Mouse (Mus musculus) gastrocnemius, postnatal 25 days (tissue): ENCODE results near the gene Adgrv1. TPM values are rescaled to one million over a fixed set of nuclear protein-coding genes. Genes with fewer than 3 reads are reported as not detected.
"Not testable (repeated sequence)": the region's sequence is repeated elsewhere in the genome, so short reads cannot be mapped to it uniquely, and the experiment has no call there.

Experiments
- DNase-seq: peaks from one replicate; pipeline ENCODE4 v3.0.0; 2022
- total RNA-seq, 2 experiments: library from RNA; stranded (reverse); gene quantifications; 1 replicate in 1 of 2; 2 replicates in 1 of 2; pipeline ENCODE4 v1.2.3; 2021

Gene Adgrv1
- total RNA-seq, 2 experiments from 2014 or later, result 0.19 TPM; not detected in 1

DNA sequence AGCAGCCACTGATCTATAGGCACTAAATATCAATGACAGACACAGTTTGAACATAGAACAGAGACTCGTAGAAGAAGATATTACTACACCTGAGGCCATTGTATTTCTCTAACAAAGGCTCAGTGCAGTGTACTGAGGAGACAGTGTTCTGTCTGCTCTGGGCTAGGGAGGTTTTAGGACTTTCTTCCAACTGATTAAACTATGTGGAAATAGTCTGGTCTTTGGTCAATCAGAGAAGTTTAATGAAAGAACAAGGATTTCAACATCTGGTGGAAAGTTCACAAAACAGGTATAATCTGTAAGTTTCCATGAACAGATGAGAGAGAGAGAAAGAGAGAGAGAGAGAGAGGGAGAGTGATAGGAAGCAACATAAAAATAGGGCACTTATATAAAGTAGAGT lies 297.7 kb downstream of the Adgrv1 start:
- DNase-seq, result no peak

DNA sequence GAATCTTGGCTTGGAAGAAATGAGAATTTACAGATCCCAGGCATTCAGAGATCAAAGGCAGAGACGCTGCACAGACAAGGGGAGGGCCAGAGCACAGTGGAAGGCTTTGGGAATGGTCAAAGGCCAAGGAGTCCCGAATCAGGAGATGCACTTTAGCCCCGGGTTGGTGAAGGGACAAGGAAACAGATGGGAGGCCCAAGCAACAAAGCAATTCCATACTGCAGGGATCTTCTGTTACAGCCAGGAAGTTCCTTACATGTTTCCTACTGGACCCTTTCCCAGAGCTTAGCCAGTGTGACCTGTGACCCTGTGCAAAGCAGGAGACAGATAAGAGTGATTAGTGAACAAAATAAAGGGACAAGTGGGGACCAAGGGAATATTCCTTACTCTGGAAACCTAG lies 300.9 kb downstream of the Adgrv1 start:
- DNase-seq, result no peak

DNA sequence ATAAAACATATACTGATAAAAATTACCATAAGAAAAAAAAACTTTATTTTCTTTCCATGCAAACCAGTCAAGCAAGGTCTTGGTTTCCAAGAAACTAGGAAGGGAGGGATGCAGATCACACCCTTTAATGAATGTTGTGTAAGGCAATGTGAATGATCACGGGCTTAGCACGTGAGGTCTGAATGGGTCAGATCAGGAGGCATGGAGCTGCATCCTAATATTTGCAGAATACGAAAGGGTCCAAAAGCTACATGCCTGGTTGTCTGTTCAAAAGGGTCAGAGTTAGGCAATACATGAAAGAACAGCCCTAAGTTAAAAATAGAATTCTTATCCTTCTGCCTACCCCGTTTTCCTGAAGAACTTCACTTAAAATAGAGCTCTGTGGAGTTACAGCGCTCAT lies 303.2 kb downstream of the Adgrv1 start:
- no peak for DNase-seq

DNA sequence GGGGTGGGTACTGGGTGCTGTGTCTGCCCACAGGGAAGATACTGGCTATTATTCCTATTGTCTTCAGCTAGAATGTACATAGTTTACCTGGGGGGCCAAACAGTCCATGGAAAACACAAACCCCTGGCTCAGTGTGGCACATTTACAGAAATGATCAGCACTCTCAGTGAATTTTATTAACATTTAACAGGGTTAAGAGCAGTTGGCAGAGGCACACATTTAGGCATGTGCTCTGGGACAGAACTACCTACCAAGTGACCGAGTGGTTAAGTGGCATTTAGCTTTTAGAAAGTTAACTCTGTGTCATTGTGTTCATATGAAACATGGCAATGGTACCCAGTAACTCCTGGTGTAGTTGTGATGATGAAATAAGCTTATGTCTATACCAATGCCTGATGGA lies 304.8 kb downstream of the Adgrv1 start:
- no peak for DNase-seq

DNA sequence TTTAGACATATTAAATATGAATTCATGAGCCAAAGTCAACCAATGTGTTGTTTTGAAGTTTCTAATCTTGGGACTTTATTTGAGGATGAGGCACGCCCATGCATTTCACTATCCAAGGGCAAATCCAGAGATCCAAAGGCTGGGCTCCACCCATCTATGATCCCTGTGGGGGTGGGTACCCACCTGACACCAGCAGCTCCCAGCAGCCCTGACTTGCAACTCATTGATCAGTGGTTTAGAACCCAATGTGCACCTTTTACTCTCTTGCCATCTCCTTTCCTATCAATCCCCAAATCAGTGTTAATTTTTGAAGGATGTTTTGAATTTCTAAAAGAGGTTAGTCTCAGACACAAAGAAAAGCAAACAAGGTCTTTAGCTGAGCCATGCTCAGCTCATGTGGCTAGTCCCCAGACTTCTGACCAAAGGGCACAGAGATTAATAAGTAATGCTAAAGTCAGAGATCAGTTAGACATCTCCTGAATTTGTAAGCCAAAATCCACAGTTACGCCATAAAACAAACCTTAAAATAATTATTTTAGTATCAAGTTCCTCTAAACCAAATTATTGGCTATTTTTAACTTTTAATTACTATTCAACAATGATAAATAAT lies 307.2 kb downstream of the Adgrv1 start:
- no peak for DNase-seq

DNA sequence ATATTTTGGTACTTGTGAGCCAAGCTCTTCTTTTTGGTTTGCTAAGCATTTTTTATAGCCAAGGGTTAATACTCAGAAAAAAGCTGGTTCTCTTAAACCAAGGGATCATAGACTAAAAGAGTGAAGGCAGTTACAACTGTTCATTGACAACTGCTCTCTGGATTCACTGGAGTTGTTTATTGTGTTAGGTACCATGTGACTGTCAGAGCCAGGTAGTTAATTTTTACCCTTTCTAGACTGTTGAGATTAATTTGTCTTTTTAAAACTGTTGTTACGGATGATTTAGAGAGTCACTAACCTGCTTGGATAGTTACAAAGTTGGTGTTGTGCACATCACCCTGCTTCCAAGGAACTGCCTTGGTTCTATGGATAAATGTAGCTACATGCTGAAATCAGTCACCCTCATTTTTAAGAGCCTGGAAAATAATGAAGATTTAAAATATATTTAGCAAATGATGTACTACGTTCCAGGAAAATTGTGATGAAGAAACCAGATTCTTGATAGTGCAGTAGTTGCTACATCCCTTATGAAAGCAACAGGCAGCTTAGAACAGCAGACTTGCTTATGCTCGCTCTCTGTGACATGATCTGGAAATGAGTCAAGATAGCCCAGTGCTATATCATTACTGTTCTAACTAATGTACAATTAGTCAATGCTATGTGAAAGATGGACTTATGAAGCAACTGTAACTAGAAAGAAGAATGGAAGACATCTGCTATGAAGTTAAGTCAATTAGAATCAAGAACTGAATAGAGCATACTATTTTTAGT lies 309.2 kb downstream of the Adgrv1 start:
- no peak for DNase-seq

DNA sequence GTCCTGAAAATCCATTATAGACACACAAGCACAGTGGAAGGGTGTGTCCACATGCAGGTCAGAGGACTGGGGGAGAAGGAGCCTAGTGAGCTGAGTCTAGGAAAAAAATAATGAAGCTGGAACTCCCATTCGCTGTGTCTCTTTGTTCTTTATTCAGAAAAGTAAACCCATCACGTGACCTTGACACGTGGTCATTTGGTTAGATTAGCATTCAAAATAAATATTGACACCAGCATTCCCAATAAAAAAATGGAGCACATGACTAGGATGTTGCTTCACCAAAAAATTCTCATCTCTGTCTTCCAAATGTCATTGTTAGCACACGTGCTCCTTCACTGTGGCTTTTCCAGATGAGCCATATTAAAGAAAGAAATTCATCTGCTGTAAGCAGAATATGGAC lies 316.4 kb downstream of the Adgrv1 start:
- DNase-seq, result no peak

DNA sequence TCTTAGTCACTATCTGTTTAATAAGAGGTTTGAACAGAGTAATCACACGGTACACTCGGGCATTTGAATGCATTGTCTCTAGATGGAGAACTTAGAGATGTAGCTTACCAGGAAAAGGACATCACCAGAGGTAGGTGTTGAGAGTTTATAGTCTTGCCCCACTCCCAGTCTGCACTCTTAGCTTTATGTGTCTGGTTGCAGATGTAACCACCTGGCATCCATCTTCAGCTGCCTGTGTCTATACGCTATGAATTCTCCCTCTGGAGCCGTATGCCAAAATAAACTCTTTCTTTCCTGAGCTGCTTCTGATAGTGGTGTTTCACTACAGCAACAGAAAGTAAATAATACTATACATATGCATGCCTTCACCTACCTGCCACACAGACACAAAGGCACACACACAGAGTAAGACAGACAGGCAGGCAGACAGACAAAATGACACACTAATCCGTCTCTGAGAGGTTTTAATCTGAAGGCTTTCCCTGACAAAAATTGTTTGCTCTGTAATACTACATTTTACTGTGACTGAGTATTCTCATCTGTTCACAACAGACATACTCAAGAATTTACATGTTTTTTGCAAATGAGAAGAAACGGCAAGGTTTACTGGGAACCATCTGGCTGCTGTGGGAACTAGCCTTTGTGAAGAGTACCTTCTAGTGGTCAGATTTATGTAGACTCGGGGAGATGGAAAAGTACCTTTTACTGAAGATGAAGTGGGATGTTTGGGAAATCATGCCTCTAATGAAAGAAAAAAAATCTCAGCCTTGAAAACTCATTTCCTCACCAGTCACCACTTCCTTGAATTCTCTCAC lies 318.4 kb downstream of the Adgrv1 start:
- DNase-seq, result no peak

DNA sequence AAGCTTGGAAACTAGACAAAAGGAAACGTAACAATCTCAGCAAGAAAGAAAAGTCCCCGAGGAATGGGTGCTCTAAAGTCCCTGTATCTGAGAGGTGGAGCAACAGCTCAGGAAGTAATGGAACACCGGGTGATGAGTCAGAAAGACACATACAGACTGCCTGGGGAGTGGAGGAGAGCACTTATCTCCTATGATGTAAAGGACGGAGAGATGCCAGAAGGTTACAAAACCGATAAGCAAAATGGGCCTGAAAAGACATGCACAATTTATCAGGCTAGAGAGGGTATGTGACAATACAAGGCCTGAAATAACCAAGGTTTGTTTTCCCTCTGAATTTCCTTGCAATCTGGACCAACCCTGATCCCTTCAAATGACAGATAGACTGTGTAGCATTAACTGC lies 320.8 kb downstream of the Adgrv1 start:
- DNase-seq, result no peak

DNA sequence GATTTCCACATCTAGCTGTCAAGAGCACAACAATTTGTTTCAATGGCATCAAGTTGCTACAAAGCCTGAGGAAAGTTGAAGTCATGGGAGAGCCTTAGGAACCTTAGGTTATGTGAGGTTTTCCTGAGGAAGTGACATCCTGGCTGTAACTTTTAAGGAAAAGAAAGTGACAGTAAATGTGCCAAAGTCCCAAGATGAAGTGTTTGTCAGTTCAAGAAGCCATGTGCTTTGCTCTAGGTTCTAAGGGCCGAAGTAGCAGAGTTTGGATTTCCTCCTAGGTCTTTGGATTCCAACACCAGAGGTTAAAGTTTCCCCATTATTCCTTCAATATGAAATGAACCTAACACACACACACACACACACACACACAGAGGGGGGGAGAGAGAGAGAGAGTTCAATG lies 332.1 kb downstream of the Adgrv1 start:
- no peak for DNase-seq

DNA sequence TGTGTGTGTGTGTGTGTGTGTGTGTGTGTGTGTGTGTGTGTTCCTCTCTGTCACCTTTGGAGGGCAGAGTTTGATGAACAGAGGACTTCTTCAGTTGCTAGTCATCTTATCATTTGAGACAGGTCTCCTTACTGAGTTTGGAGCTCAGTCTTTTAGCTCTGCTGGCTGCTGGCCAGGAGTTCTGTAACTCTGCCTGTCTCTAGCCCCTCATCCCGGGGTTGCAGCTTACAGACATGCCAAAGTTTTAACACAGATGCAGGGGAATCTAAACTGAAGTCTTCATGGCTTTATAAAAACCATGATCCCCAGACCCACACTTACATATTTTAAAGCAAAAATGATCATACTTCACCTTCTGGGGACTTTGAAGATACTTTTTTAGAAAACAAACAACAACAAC lies 338.8 kb downstream of the Adgrv1 start:
- DNase-seq, result no peak

DNA sequence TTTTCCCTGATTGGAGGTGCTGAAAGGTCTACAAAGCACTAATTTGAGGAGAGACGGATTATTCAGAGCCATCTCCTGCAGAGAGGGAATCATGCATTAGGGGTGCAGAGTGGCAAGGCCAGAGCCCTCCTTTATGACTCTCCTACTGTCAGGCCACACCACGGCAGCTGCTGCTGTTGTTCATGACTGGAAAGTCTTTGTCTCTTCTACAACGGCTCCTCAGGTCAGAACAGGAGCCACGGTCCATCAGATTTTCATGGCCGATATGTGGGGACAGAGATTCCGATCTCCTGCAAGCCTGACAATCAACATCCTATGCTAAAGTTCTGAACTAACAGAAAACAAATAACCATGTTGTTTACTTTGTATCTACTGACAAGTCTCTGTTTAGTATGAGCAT lies 350.8 kb downstream of the Adgrv1 start:
- no peak for DNase-seq

DNA sequence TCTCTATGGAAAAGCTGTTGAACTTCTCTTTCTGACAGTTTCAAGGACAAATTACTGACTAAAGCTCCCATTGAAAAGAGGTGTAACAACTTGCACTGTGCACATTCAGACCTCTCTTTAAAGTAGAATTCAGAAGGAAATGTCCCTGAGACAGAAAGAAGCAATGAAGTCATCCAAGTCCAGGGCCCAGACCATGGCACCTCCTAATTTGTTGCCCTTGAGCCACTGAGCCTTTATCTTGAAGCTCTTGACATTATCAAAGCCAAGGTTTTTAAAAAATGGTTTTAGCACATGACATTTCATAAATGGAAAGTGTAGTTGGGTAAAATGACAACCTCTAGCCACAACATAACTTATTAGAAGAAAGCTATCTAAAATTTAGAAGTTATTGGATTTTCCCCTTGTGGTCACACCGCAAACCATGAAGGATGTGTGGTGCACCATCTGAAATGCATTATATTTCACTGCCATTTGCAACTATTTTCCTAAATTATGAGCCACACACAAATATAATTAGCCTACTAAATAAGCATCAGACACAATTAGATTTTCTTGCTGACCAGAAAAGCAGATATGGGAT lies 352.2 kb downstream of the Adgrv1 start:
- DNase-seq, result no peak

DNA sequence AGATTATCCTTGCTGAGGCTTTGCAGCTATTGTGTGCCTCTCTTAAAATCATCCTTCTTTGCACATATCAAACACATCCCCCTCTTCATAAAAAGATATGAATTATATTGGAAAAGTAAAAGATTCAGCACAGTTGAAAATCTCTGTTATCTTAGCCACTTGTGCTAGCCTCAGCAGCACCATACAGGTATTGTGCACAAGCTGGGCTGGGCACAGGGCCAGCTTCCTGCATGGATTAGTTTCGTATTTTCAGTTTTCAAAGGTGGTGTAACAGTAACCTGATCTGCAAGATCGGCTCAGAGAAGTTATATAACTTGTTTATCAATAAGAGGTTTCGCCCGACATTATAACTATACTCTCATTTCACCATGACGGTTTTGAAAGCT lies 353.6 kb downstream of the Adgrv1 start:
- DNase-seq, result no peak

DNA sequence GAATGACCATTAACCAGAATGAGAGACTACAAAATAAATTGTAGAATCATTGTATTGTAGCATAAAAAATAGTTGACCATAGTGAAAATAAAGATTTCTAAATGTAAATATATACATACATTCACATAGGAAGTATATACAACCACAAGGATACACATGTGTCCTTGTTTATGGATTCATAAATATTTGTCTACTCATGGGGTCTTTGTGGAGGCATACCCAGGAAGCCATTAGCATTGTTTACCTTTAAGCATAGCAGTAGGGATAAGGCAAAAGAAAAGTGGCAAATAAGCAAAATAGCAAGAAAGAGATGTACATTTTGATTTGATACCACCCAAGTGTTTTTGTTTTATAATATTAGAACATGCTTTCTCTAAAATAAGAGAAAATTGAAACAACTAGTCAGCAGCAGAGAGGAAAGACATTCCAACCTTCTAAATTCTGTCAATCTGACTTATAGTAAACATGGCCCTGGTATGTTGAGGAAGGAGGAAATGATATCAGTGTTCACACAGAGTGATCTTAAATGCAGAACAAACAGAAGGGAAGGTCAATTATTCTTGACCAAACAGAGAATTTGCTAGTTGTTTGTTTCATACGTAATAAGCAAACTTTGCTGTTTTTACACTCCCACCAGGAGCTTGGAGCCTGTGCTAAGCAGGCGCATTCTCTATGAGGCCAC lies 354.1 kb downstream of the Adgrv1 start:
- no peak for DNase-seq

DNA sequence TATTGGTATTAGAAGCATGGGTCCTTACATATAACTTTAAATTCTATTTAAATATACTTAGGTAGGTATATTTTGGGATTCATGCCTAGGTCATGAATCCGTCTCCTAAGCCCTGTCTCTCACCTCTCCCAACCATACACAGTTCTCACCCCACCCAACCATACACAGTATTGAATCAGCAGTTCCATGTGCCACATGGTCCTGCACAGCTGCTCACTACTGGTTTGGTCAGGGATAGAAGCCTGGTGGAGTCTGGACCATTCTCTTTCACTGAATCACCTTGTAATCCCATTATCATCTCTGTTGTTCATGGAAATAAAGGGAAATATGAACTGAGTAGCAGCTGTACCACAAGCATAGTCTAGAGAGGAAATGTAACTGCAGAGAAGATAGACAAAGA lies 359.1 kb downstream of the Adgrv1 start:
- no peak for DNase-seq

DNA sequence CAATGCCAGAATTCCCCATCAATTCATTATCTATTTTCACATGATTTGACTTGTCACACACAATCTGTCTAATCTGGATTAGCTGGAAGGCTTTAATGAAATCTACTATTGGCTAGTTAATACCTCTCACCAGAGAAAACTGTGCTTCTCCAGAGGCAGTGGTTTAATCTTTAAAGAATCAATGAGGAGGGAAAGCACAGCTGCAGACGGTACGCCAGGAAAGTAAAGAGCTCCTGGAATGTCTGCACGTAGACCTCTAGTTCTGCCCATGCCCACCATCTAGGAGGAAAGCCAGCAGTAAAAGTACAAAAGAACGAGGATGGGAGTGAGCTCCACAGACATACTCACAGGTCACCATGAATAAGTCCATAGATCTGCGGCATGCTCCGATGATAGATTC lies 362.6 kb downstream of the Adgrv1 start:
- no peak for DNase-seq

DNA sequence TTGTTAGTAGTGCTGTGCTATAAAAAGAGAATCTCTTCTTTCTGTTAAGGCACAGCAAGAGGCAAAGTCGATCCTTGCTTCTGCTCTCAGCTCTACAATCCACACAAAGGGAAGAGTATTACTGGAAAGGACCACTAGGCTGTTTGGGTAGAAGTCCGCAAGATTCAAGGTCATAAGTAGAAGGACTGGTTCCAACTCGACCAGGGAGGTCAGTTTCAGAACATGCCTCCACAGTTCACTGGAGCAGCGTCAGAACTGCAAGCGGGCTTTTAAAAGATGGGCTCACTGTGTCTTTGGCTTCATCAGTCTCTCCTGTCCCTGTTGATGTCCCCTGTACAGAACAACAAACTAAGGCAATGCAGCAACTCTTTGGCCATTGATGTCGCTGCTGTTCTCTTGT lies 363.9 kb downstream of the Adgrv1 start:
- DNase-seq, result no peak

DNA sequence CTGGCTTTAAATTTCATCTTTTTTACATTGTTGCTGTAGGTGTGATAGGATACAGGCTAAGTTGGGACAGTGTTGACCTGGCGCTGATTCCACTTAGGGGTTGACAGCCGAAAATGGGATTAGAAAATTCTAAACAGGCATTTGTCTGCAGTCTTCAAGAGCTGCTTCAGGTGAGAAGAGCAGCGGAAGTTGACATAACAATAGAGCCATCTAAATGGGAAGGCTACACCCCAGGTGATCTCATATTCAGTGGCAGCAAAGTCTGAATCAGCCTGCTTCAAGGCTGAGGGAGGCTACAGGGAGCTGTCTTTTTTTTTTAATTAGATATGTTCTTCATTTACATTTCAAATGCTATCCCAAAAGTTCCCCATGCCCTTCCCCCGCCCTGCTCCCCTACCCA lies 365.5 kb downstream of the Adgrv1 start:
- DNase-seq, result not testable (repeated sequence)

DNA sequence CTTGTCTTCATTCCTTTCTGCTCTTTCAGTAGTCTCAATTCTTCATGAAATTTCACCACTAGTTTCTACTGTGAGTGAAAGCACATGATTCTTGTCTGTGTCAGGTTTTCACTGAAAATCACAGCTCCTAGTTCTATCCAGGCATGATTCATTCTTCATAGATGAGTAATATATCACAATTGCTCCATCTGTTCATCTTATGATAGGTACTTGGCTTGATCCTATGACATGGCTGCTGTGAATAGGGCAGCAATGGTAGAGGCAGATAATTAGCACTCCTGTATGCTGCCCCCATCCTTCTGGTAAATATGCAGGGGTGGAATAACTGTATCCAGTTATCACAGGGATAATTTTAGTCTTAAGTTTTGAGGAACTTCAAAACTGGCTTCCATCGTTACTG lies 368.5 kb downstream of the Adgrv1 start:
- no peak for DNase-seq

DNA sequence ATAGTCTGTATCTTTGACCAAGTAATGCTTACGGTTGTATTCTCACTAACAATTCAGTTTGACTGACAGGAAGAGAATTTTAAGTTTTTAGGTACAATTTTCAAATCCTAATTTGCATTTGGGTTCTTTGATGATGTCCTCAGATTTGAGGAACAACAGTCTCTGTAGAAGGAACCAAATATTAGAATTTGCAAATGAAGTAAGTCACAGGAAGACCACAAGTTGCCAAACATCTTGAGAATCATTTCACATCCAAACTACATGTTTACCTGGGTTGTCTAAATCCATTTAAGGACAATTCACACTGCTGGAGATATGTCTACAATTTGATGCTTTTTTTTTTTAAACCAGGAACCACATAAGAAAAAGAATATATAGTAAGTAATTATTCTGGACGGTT lies 391.8 kb downstream of the Adgrv1 start:
- DNase-seq, result no peak

DNA sequence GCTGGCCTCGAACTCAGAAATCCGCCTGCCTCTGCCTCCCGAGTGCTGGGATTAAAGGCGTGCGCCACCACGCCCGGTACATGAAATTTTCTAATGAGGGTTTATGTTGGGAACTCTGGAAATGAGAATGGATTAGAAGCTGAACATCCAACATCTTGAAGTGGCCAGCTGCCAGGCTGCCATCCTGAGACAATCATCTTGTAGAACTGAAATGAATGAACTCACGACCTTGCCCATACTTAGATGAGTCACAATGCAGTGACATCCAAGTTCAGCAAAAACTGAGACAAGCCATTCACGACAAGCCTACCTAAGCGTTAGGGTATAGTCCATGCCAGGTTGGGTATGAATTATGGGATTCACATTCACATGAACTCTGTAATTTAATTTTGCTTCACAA lies 393.1 kb downstream of the Adgrv1 start:
- DNase-seq, result no peak
